Mouse (Mus musculus) heart, embryonic 10.5 days (tissue): ENCODE measurements around the gene 3100002H09Rik. TPM values are rescaled to one million over a fixed set of nuclear protein-coding genes. Genes with fewer than 3 reads are reported as not detected.

Experiments used
- DNase-seq: peaks from one replicate; pipeline ENCODE4 v3.0.0-alpha.2; 2017; ENCODE audit warnings: low spot score
- H3K27ac ChIP-seq: fragments of 300-500 bp; sonication (generic); 2 replicates; pipeline ENCODE4 v1.5.1; 2016; ENCODE audit warnings: mild to moderate bottlenecking
- H3K27me3 ChIP-seq: fragments of 300-500 bp; sonication (generic); 2 replicates; pipeline ENCODE4 v1.6.1; 2016; ENCODE audit warnings: mild to moderate bottlenecking; ENCODE audit not compliant: poor library complexity, insufficient read depth, severe bottlenecking
- H3K36me3 ChIP-seq: fragments of 300-500 bp; sonication (generic); 2 replicates; pipeline ENCODE4 v1.6.1; 2016; ENCODE audit warnings: mild to moderate bottlenecking, moderate library complexity
- H3K4me1 ChIP-seq: fragments of 300-500 bp; sonication (generic); 2 replicates; pipeline ENCODE4 v1.6.1; 2016; ENCODE audit warnings: mild to moderate bottlenecking
- H3K4me3 ChIP-seq: fragments of 300-500 bp; sonication (generic); 2 replicates; pipeline ENCODE4 v1.5.1; 2016; ENCODE audit warnings: mild to moderate bottlenecking, moderate library complexity
- H3K9me3 ChIP-seq: fragments of 300-500 bp; sonication (generic); 2 replicates; pipeline ENCODE4 v1.6.1; 2016; ENCODE audit warnings: mild to moderate bottlenecking, moderate library complexity
- WGBS: fragments of 180-500 bp; shearing (Covaris S2); methylation state at CpG from one replicate; pipeline ENCODE4 v1.1.7; 2016; 5-methylcytosine and 5-hydroxymethylcytosine counted together
- polyA plus RNA-seq: library from polyadenylated mRNA; unstranded; fragments of >200 nt; fragmentation: Nextera tagmentation; extraction: Ambion mirVana; gene quantifications from 2 replicates; pipeline ENCODE4 v1.2.1, GENCODE M21; 2016

The 3100002H09Rik gene
- polyA plus RNA-seq, 1 experiment from 2014 or later: 0.20 TPM

DNA sequence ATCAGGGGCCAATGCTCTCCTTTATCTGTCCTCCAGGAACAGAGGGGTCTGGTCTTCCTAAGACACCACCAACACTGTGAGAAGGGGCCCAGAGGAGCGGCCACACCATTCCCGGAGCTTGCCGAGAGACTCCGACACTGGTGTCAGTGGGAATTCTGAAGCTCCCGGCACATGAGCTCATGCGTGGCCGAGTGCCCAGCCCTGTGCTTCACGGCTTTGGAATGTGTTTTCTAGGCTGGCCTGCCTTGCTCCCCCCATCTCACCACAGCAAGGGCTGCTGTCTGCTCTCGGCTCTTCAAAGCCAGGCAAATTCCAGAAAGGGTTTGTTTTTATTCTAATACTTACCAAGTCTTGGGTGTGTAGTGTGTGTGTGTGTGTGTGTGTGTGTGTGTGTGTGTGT is 39.6 kb downstream of the 3100002H09Rik start:
- Histone ChIP-seq H3K27ac (0 out of 2 replicates have a peak overlapping the region, but pooled peaks have one; percentile 44), H3K9me3 (no peaks in the 10 kb centered on the region), H3K36me3 (no peaks in the 10 kb centered on the region), H3K4me3 (no peak overlapping the region), H3K4me1 (peaks cover 22% of the 10 kb centered on the region), H3K27me3 (peaks cover 95% of the 10 kb centered on the region)
- 53% methylated on average over 9 of the region's 9 CpGs for WGBS
- no peak for DNase-seq

DNA sequence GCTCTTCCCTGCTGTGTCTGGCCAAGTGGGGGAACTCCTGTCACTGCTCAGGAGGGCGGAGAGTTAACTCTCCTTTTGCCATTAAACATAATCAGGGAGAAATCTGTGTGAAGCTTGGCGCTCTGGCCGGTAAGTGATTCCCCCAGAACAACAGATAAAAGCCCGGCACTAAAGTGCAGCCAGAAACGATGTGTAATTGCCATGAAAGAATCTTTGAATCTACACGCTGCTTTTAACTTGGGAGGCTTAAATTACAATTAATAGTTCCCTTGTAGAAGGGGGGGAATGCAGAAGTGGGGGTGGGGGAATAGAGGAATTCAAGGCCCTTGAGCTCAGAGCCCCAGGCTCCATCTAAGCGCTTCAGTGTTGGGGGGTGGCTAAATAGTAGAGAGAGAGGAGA is 40.9 kb downstream of the 3100002H09Rik start:
- H3K4me3 ChIP-seq: no peak overlapping the region

DNA sequence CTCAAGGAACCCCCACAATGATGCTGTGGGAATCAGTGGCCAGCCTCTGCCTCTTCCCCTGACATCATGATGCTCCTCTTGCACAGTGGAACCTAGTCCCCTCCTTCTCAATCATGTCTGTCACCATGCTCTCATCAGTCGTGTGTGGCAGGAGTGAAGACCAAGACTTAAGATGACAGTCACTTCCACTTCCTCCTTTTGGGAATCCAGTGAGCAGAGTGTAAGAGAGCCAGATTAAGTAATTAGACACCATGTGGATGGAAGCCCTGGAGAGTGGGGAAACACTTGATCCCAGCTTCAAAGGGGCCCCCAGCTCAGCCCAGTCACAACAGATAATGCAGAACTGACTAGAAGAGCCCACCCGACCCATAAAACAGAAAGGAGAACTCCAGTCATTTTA is 47.2 kb downstream of the 3100002H09Rik start:
- DNase-seq: no peak
- no peak overlapping the region for H3K27ac ChIP-seq
- H3K9me3 ChIP-seq: no peaks in the 10 kb centered on the region
- H3K4me3 ChIP-seq: no peak overlapping the region
- H3K4me1 ChIP-seq: 0 out of 2 replicates have a peak, but pooled peaks cover 4% of the 10 kb centered on the region
- WGBS: 39% methylated on average over 2 of the region's 2 CpGs
- peaks cover 35% of the 10 kb centered on the region for H3K27me3 ChIP-seq
- no peaks in the 10 kb centered on the region for H3K36me3 ChIP-seq

More for the DNA sequence above, 40.9 kb downstream of the 3100002H09Rik start:
- 23% methylated on average over 7 of the region's 7 CpGs for WGBS
- no peaks in the 10 kb centered on the region for H3K9me3 ChIP-seq
- H3K4me1 ChIP-seq: peaks cover 9% of the 10 kb centered on the region
- no peak overlapping the region for H3K27ac ChIP-seq
- peaks cover 82% of the 10 kb centered on the region for H3K27me3 ChIP-seq
- H3K36me3 ChIP-seq: no peaks in the 10 kb centered on the region
- no peak for DNase-seq

DNA sequence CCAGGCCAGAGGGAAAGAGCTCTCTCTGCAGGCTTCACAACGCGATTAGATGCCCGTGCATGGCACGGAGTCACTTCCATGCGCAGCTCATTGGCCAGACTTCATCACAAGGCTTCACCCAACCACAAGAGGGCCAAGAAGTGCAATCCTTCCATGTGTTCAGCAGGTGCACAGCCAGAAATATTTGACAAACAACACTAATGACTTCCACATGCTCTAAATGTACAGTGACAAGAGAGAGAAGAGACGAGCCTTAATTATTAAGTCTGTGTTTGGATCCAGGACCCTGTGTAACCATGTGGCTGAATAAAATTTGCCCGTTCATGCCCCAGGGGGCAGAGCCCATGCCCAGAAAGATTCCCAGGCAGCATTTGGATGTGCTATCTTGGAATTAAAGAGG is 47.9 kb downstream of the 3100002H09Rik start:
- Histone ChIP-seq H3K36me3 (no peaks in the 10 kb centered on the region), H3K9me3 (no peaks in the 10 kb centered on the region), H3K27me3 (peaks cover 30% of the 10 kb centered on the region), H3K4me3 (no peak overlapping the region), H3K4me1 (0 out of 2 replicates have a peak, but pooled peaks cover 4% of the 10 kb centered on the region), H3K27ac (no peak overlapping the region)
- 66% methylated on average over 7 of the region's 7 CpGs for WGBS
- no peak for DNase-seq

Other genes with a start within 250 kb of the 3100002H09Rik start
- gene Pou3f1, start 46.0 kb upstream of the 3100002H09Rik start, polyA plus RNA-seq: 0.10 and 0.35 TPM in 2 replicates
- gene Utp11, start 82.8 kb upstream of the 3100002H09Rik start, polyA plus RNA-seq: 53.0 and 63.6 TPM in 2 replicates
- 3.9 and 5.4 TPM in 2 replicates for gene Fhl3, start 89.9 kb upstream of the 3100002H09Rik start, polyA plus RNA-seq
- 137 and 180 TPM in 2 replicates for gene Sf3a3, start 104.0 kb upstream of the 3100002H09Rik start, polyA plus RNA-seq
- gene Inpp5b, start 131.0 kb upstream of the 3100002H09Rik start, polyA plus RNA-seq: 19.9 and 25.5 TPM in 2 replicates
- gene Mtf1, start 191.3 kb upstream of the 3100002H09Rik start, polyA plus RNA-seq: 16.1 and 16.9 TPM in 2 replicates
- gene Yrdc, start 239.9 kb upstream of the 3100002H09Rik start, polyA plus RNA-seq: 25.8 and 39.3 TPM in 2 replicates
- 45.0 and 58.0 TPM in 2 replicates for gene 1110065P20Rik, start 240.4 kb upstream of the 3100002H09Rik start, polyA plus RNA-seq